12 mouse cellular contexts compared by ENCODE assay signal in genomic region chr7:116260826-116261615, GRCm38 (mm10). TPM values are rescaled to one million over a fixed set of nuclear protein-coding genes. Genes with fewer than 3 reads are reported as not detected.
A peak's percentile ranks its signal among the peaks of the same experiment; 100 is the strongest.
DNase-seq lines count a peak whose midpoint lies in the region; ATAC-seq and TF ChIP-seq lines count a peak whose summit lies in the region.
"Had no signal": no experiment of that assay in that cellular context is flagged by ENCODE, and none has a peak within 500 bp of the region (broad histone marks: within the 10 kb centered on the region; RNA-seq: fewer than 3 reads in every experiment).

No protein-coding gene starts in this region.

- no peak for TF ChIP-seq POLR2A in cerebellum, adult 2 months (IDR thresholded peaks at IDR 0.05; ENCODE audit: borderline replicate concordance, insufficient read depth, low read length)
- no peak for TF ChIP-seq POLR2A in lung, adult 2 months (IDR thresholded peaks at IDR 0.05; ENCODE audit: borderline replicate concordance, extremely low read depth, low read depth, low read length)

- H3K9me3 ChIP-seq in E14TG2a.4 (ENCODE audit: low read length): no peaks in the 10 kb centered on the region
- no peaks in the 10 kb centered on the region for H3K9me3 ChIP-seq in intestine, embryonic 14.5 days (ENCODE audit: control insufficient read depth, low read length)
- no peaks in the 10 kb centered on the region for H3K9me3 ChIP-seq in forebrain, embryonic 11.5 days (ENCODE audit: control insufficient read depth, low read length)

- no peak overlapping the region for H3K4me2 ChIP-seq in intestine, embryonic 14.5 days (ENCODE audit: low read length)
- no peak overlapping the region for H3K4me2 ChIP-seq in forebrain, embryonic 11.5 days (ENCODE audit: low read depth, low read length, severe bottlenecking)

- no peak overlapping the region for H3K4me3 ChIP-seq in cerebellum, adult 2 months (replicated peaks; ENCODE audit: insufficient read depth, low read depth, low read length)
- no peak overlapping the region for H3K4me3 ChIP-seq in lung, adult 2 months (replicated peaks; ENCODE audit: extremely low read depth, low read depth, low read length)
- H3K4me3 ChIP-seq in E14TG2a.4 (replicated peaks; ENCODE audit: low read length): no peak overlapping the region
- H3K4me3 ChIP-seq in intestine, embryonic 14.5 days (ENCODE audit: low read depth, low read length): no peak overlapping the region
- no peak overlapping the region for H3K4me3 ChIP-seq in forebrain, embryonic 11.5 days (ENCODE audit: low read depth, low read length)

- 87% methylated on average over 4 of the region's 4 CpGs for WGBS in cerebellum, adult 2 months
- WGBS in lung, adult 2 months: 65% methylated on average over 4 of the region's 4 CpGs
- WGBS in intestine, embryonic 14.5 days: 81% methylated on average over 4 of the region's 4 CpGs
- WGBS in forebrain, embryonic 11.5 days: 77% methylated on average over 4 of the region's 4 CpGs

- H3K27me3 ChIP-seq in cerebellum, adult 2 months (ENCODE audit: control insufficient read depth, insufficient read depth, low read length): no peaks in the 10 kb centered on the region
- H3K27me3 ChIP-seq in E14TG2a.4 (ENCODE audit: insufficient read depth, low read length): no peaks in the 10 kb centered on the region
- no peaks in the 10 kb centered on the region for H3K27me3 ChIP-seq in intestine, embryonic 14.5 days (replicated peaks; ENCODE audit: control insufficient read depth, insufficient read depth, low read length)
- no peaks in the 10 kb centered on the region for H3K27me3 ChIP-seq in forebrain, embryonic 11.5 days (ENCODE audit: control insufficient read depth, insufficient read depth, low read length)

- TF ChIP-seq CTCF in cerebellum, adult 2 months (IDR thresholded peaks at IDR 0.05; ENCODE audit: borderline replicate concordance, insufficient read depth, low read depth, low read length): peak; percentile 7; the same call in 1 of the 2 replicates
- peak; percentile 49 for TF ChIP-seq CTCF in lung, adult 2 months (IDR thresholded peaks at IDR 0.05; ENCODE audit: insufficient read depth, low read length)
- TF ChIP-seq CTCF in E14TG2a.4 (conservative IDR thresholded peaks at IDR 0.05; ENCODE audit: low read length): peak; percentile 31

- no peaks in the 10 kb centered on the region for H3K4me1 ChIP-seq in cerebellum, adult 2 months (ENCODE audit: control insufficient read depth, insufficient read depth, low read length)
- no peaks in the 10 kb centered on the region for H3K4me1 ChIP-seq in lung, adult 2 months (ENCODE audit: control insufficient read depth, insufficient read depth, low read length)
- peaks cover 86% of the 10 kb centered on the region for H3K4me1 ChIP-seq in E14TG2a.4 (replicated peaks; ENCODE audit: low read depth, low read length)
- peaks cover 4% of the 10 kb centered on the region; the same call in 1 of the 2 replicates for H3K4me1 ChIP-seq in intestine, embryonic 14.5 days (replicated peaks; ENCODE audit: control insufficient read depth, insufficient read depth, low read length)
- peaks cover 19% of the 10 kb centered on the region for H3K4me1 ChIP-seq in forebrain, embryonic 11.5 days (replicated peaks; ENCODE audit: control insufficient read depth, insufficient read depth, low read length)

- H3K9ac ChIP-seq in intestine, embryonic 14.5 days (ENCODE audit: low read length): no peak overlapping the region
- H3K9ac ChIP-seq in forebrain, embryonic 11.5 days (ENCODE audit: low read length): no peak overlapping the region

- ATAC-seq in intestine, embryonic 14.5 days (replicated peaks; ENCODE audit: low FRiP score, low TSS enrichment, low read depth): peak; percentile 18; the same call in 1 of the 2 replicates
- no peak for ATAC-seq in forebrain, embryonic 11.5 days (replicated peaks; ENCODE audit: low FRiP score)

- no peak for DNase-seq in cerebellum, adult 2 months
- DNase-seq in cerebellum, adult 8-10 months: no peak
- DNase-seq in lung, adult 2 months: no peak
- DNase-seq in lung, postnatal 4 days: no peak
- DNase-seq in intestine, embryonic 14.5 days (ENCODE audit: low spot score): no peak
- no peak for DNase-seq in forebrain, embryonic 11.5 days (ENCODE audit: low spot score)
- no peak for DNase-seq in cerebellum, postnatal 25 days
- DNase-seq: adrenal gland, adult 2 months; B cell, adult 2 months; cerebellum, adult 18-20 months; heart, postnatal 4 days had no signal

- no peak overlapping the region for H3K27ac ChIP-seq in cerebellum, adult 2 months (ENCODE audit: insufficient read depth, low read length)
- no peak overlapping the region for H3K27ac ChIP-seq in intestine, embryonic 14.5 days (ENCODE audit: low read depth)
- H3K27ac ChIP-seq in forebrain, embryonic 11.5 days (ENCODE audit: low read depth, low read length): no peak overlapping the region

- H3K36me3 ChIP-seq in E14TG2a.4 (ENCODE audit: insufficient read depth, low read length): peaks cover 20% of the 10 kb centered on the region
- no peaks in the 10 kb centered on the region for H3K36me3 ChIP-seq in intestine, embryonic 14.5 days (ENCODE audit: control insufficient read depth, insufficient read depth, low read length)
- H3K36me3 ChIP-seq in forebrain, embryonic 11.5 days (ENCODE audit: control insufficient read depth, insufficient read depth, low read length): no peaks in the 10 kb centered on the region

RNA-seq across cellular contexts. Expression of gene Plekha7, which starts 47.2 kb away (rescaled TPM):
- polyA plus RNA-seq in cerebellum, adult 2 months (2012; rRNA removed): 13.5 and 13.8 TPM in 2 replicates
- 9.4 and 10.0 TPM in 2 replicates for polyA plus RNA-seq in lung, adult 2 months (2012; rRNA removed)
- polyA plus RNA-seq in intestine, embryonic 14.5 days (2014; fragmentation: Nextera tagmentation; extraction: Ambion mirVana): 10.7 and 10.8 TPM in 2 replicates
- polyA plus RNA-seq in forebrain, embryonic 11.5 days (2014; fragmentation: Nextera tagmentation; extraction: Ambion mirVana): 16.1 and 17.9 TPM in 2 replicates
